Mouse (Mus musculus) testis, adult 2 months (tissue): ENCODE measurements at regions not wholly inside any gene's neighbourhood (a gene's known extent, or its start where the extent isn't known, plus 50 kb on each side); places are given as distances from the start of the nearest gene placed in this dataset.

ENCODE experiments used
- CTCF ChIP-seq: fragments of 200-500 bp; IDR thresholded peaks from 2 replicates; pipeline ENCODE4 v1.5.1; 2012; ENCODE audit warnings: low read depth, mild to moderate bottlenecking, inconsistent platforms, low read length, moderate library complexity; ENCODE audit not compliant: control insufficient read depth, insufficient read depth, insufficient replicate concordance
- POLR2A ChIP-seq: fragments of 200-500 bp; IDR thresholded peaks from 2 replicates; pipeline ENCODE4 v1.6.1; 2012; ENCODE audit warnings: low read depth, mild to moderate bottlenecking, inconsistent platforms, low read length, moderate library complexity; ENCODE audit not compliant: control insufficient read depth

DNA sequence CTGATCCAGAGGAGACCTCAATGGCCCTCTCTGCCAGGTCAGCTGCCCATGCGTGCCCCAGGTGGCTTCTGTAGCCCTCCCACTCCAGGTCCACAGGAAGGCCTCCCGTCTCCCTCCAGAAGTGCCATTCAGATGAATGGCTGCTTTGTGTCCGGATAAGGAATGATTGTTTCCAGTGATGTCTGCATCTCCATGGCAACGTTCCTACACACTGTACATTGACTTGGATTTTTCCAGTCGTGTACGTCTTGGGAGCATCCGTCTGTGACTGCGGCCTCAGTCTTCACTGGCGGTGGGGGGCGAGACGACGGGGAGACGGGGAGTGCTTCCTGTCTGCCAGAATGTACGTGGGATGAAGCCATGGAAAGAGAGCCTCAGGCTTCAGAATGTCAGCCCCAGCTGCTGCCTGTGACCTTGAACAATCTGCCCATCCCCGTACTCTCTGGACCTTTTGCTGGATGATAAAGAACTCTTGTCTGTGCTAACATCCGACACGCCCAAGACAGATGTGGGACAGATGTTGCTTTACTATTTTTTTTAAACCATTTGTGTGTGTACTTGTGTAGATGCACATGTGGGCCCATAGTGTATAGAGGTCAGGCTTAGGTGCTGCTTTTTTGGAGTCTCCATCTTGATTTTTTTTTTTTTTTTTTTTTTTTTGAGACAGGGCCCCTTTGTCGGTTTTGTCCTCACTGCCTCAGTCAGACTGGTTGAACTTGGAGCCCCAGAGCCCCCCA is 76.9 kb downstream of the 2410131K14Rik start:
- TF ChIP-seq CTCF (no peak), POLR2A (no peak)
